Mouse (Mus musculus): Measurements from ENCODE around the gene Mov10l1. TPM values are rescaled to one million over a fixed set of nuclear protein-coding genes. Genes with fewer than 3 reads are reported as not detected.

Mov10l1 gene
- polyA plus RNA-seq, 1 experiment from 2014 or later = not detected

DNA sequence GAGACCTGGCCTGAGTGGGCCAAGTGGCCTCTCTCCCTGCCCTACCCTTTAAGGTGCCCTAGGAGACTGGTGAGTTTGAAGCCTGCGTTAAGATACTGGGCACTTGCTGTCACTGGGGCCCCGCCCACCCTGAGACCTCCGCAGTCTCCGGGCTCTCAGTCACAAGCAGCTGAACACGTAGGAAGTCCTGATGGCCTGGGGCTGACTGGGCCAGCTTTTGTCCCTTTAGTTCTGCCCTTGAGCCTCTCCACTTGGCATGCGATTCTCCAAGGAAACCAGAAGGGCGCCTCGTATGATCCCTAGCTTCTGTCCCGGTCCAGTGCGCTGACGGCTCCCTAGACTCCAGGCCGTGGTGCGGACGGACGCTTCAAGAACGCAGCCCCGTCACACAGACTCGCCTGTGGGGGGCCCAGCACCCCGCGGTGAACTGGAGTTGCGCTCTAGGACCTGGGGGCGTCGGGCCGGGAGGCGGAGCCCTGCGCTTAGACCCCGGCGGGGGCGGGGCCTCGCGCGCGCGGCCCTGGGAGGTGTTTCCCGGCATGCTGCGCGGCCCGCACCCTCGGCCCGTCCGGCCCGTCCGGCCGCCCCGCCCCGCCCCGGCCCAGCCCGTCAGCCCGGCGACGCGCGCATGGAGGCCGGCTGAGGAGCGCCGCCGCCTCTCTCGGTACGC, 92.9 kb downstream of the Mov10l1 start:
- peak; percentile 90 for ATAC-seq

DNA sequence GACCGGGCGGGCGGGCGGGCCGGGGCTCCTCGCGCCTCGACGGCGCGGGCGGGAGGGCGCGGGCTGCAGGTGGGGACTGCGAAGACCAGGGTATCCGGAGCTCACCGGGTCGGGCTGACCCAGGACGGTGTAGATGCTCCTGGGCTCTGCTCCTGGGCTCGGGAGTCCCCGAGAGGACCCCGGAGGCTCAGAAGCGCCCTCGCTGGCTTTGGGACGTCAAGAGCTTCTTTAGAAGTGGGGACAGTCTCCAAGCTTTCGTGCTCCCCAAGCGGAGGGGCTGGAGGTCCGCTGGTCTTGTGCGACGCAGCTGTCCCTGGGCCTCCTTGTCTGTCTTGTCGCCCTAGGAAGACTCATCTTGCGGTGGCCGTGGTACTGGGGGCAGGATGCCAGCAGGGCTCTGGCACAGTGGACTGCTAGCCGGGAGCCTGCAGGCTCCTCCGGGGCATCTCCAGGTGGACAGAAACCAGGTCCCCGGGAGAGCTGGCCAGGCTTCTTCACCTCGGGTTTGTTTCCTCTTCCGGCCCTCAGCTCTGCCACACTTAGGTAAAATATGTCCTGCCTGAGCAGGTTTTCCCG, 93.5 kb downstream of the Mov10l1 start:
- Histone ChIP-seq H3K4me1 (ENCODE audit: control insufficient read depth, insufficient read depth, low read length) (peaks cover 29% of the 10 kb centered on the region), H3K27ac (ENCODE audit: low read length) (peak overlapping the region; percentile 79), H3K9ac (ENCODE audit: low read depth, low read length) (peak overlapping the region; percentile 89), H3K9me3 (replicated peaks; ENCODE audit: control insufficient read depth, low read length, poor library complexity, severe bottlenecking) (no peaks in the 10 kb centered on the region), H3K36me3 (ENCODE audit: control insufficient read depth, insufficient read depth, low read length) (no peaks in the 10 kb centered on the region), H3K27me3 (ENCODE audit: control insufficient read depth, insufficient read depth, low read depth, low read length) (no peaks in the 10 kb centered on the region), H3K4me3 (ENCODE audit: low read depth, low read length) (peak overlapping the region; percentile 77), H3K4me2 (ENCODE audit: low read length) (peak overlapping the region; percentile 85)
- 1% methylated on average over 36 of the region's 39 CpGs for WGBS
- ATAC-seq = peak; percentile 79

More for the DNA sequence above, 92.9 kb downstream of the Mov10l1 start:
- peak overlapping the region; percentile 89 for H3K9ac ChIP-seq (ENCODE audit: low read depth, low read length)
- H3K36me3 ChIP-seq (ENCODE audit: control insufficient read depth, insufficient read depth, low read length) = no peaks in the 10 kb centered on the region
- no peaks in the 10 kb centered on the region for H3K9me3 ChIP-seq (replicated peaks; ENCODE audit: control insufficient read depth, low read length, poor library complexity, severe bottlenecking)
- peak overlapping the region; percentile 85 for H3K4me2 ChIP-seq (ENCODE audit: low read length)
- peak overlapping the region; percentile 77 for H3K4me3 ChIP-seq (ENCODE audit: low read depth, low read length)
- H3K27me3 ChIP-seq (ENCODE audit: control insufficient read depth, insufficient read depth, low read depth, low read length) = no peaks in the 10 kb centered on the region
- peaks cover 29% of the 10 kb centered on the region for H3K4me1 ChIP-seq (ENCODE audit: control insufficient read depth, insufficient read depth, low read length)
- peak overlapping the region; percentile 79 for H3K27ac ChIP-seq (ENCODE audit: low read length)
- 0% methylated on average over 27 of the region's 59 CpGs for WGBS

DNA sequence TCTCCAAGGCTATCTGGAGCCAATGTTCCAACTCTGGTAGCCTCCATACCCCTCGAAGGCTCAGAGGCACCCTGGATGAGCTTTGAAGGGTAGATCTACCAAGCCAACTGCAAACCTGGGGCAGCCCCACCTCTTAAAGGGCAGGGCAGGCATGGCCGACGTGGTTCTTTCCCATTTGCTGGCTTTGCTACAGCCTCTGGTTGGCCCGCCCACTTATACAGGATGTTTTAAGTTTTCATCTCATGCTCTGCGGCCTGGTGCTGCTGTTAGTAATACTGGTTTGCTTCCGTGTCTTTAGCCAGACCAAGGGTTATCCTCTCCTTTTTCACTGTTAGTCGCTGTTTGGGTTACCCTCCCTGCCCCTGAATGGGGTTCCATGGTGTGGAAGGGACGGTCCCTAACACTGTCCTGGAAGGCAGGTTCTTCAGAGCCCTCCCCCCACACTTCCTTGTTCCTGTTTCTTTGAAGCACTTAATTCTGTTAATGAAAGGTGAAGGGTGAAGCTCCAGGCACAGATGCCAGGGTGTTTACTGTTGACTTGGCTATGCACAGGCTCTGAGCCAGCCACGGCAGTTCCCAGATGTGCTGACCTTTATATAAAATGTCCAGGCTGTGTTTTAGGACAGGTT, 95.6 kb downstream of the Mov10l1 start:
- no peak overlapping the region for H3K27ac ChIP-seq (ENCODE audit: low read length)
- H3K4me1 ChIP-seq (ENCODE audit: control insufficient read depth, insufficient read depth, low read length) = peaks cover 29% of the 10 kb centered on the region
- H3K4me3 ChIP-seq (ENCODE audit: low read depth, low read length) = no peak overlapping the region
- H3K27me3 ChIP-seq (ENCODE audit: control insufficient read depth, insufficient read depth, low read depth, low read length) = no peaks in the 10 kb centered on the region
- no peak for ATAC-seq
- peak overlapping the region; percentile 85 for H3K4me2 ChIP-seq (ENCODE audit: low read length)
- 0 out of 2 replicates have a peak overlapping the region, but pooled peaks have one; percentile 35 for H3K9ac ChIP-seq (ENCODE audit: low read depth, low read length)
- 74% methylated on average over 9 of the region's 9 CpGs for WGBS
- peaks cover 9% of the 10 kb centered on the region for H3K36me3 ChIP-seq (ENCODE audit: control insufficient read depth, insufficient read depth, low read length)
- no peaks in the 10 kb centered on the region for H3K9me3 ChIP-seq (replicated peaks; ENCODE audit: control insufficient read depth, low read length, poor library complexity, severe bottlenecking)

DNA sequence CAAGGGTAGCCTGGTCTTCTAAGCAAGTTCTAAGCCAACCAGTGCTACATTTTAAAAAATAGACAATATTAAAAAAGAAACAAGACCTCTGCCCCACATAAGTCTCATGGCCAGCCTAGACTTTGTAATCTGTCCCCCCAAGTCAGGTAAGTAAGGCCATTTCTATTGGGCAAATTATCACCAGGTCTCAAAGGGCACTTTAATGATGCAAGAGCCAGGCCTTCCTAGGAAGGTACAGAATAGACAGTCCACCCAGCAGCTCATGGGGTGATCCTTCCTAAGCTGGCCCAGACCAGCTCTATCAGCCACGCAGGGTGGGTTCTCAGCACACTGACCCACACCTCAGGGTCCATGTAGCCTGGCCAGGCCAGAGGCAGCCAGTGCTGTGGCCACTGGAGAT, 101.2 kb downstream of the Mov10l1 start:
- Histone ChIP-seq H3K36me3 (ENCODE audit: control insufficient read depth, insufficient read depth, low read length) (peaks cover 29% of the 10 kb centered on the region), H3K4me1 (ENCODE audit: control insufficient read depth, insufficient read depth, low read length) (peaks cover 4% of the 10 kb centered on the region; the same call in 1 of the 2 replicates), H3K27ac (ENCODE audit: low read length) (no peak overlapping the region), H3K27me3 (ENCODE audit: control insufficient read depth, insufficient read depth, low read depth, low read length) (no peaks in the 10 kb centered on the region), H3K9ac (ENCODE audit: low read depth, low read length) (no peak overlapping the region), H3K4me3 (ENCODE audit: low read depth, low read length) (no peak overlapping the region), H3K9me3 (replicated peaks; ENCODE audit: control insufficient read depth, low read length, poor library complexity, severe bottlenecking) (no peaks in the 10 kb centered on the region), H3K4me2 (ENCODE audit: low read length) (no peak overlapping the region)
- no peak for ATAC-seq
- 84% methylated on average over 1 of the region's 1 CpGs for WGBS

DNA sequence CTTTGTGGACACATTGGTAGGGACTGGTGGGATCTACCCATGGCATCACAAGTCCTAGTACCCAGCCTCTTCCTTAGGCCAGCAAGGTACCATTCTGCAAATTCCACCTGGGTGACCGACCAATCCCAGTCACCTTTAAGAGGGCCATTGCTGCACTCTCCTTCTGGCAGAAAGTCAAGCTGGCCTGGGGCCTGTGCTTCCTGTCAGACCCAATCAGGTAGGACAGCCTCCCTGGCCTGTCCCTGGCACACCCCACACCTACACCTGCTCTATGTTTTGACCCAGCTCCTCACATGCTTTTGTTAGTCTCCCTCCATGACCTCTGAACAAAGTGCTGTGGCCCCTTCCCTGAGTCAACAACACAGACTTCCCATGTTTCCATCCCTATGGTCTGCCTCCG, 102.1 kb downstream of the Mov10l1 start:
- no peak overlapping the region for H3K4me2 ChIP-seq (ENCODE audit: low read length)
- no peaks in the 10 kb centered on the region for H3K9me3 ChIP-seq (replicated peaks; ENCODE audit: control insufficient read depth, low read length, poor library complexity, severe bottlenecking)
- H3K36me3 ChIP-seq (ENCODE audit: control insufficient read depth, insufficient read depth, low read length) = peaks cover 29% of the 10 kb centered on the region
- no peaks in the 10 kb centered on the region for H3K27me3 ChIP-seq (ENCODE audit: control insufficient read depth, insufficient read depth, low read depth, low read length)
- ATAC-seq = no peak
- H3K9ac ChIP-seq (ENCODE audit: low read depth, low read length) = no peak overlapping the region
- no peak overlapping the region for H3K27ac ChIP-seq (ENCODE audit: low read length)
- 87% methylated on average over 2 of the region's 2 CpGs for WGBS
- H3K4me1 ChIP-seq (ENCODE audit: control insufficient read depth, insufficient read depth, low read length) = peaks cover 6% of the 10 kb centered on the region; the same call in 1 of the 2 replicates
- no peak overlapping the region for H3K4me3 ChIP-seq (ENCODE audit: low read depth, low read length)

DNA sequence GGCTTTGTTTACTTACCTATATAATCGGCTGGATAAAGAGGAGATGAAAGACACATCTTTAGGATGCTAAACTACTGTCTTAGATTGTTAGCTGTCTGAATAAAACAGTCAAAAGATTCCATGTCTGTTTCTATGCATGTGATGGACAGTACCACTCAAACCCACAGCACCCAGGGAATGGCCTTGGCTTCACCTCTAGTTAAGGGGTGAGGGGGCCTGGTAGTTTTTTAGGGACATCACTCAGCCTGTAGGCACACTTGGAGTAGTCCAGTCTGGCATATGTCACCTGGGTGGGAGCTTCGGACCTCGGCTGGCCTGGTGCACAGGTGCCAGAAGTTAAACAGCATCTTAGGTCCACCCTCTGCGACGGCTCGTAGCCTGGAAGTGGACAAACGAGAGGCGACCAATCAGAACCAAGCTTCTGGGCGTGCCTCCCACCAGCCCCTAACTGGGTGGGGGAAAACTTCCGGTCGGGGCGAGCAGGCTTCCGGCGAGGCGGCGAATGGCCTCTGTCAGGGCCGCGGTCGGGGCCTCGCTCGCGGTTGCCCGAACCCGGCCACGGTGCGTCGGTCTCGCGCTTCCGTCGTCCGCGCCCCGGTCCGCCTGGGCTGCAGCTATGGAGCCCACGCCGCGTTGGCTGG, 106.0 kb downstream of the Mov10l1 start, which contains the start of gene Selenoo:
Gene Selenoo, plus strand, starts transcription at position 478 of the 641 bp plus-strand sequence.
- no peaks in the 10 kb centered on the region for H3K27me3 ChIP-seq (ENCODE audit: control insufficient read depth, insufficient read depth, low read depth, low read length)
- H3K9ac ChIP-seq (ENCODE audit: low read depth, low read length) = peak within 1 kb of the TSS; percentile 88
- peak within 1 kb of the TSS; percentile 82 for H3K27ac ChIP-seq (ENCODE audit: low read length)
- no peaks in the 10 kb centered on the region for H3K9me3 ChIP-seq (replicated peaks; ENCODE audit: control insufficient read depth, low read length, poor library complexity, severe bottlenecking)
- peak; percentile 94 for ATAC-seq
- 3% methylated on average over 31 of the region's 38 CpGs for WGBS
- peak within 1 kb of the TSS; percentile 85 for H3K4me2 ChIP-seq (ENCODE audit: low read length)
- peak within 1 kb of the TSS; percentile 80 for H3K4me3 ChIP-seq (ENCODE audit: low read depth, low read length)
- peaks cover 23% of the 10 kb centered on the region for H3K36me3 ChIP-seq (ENCODE audit: control insufficient read depth, insufficient read depth, low read length)
- peaks cover 20% of the 10 kb centered on the region for H3K4me1 ChIP-seq (ENCODE audit: control insufficient read depth, insufficient read depth, low read length)

DNA sequence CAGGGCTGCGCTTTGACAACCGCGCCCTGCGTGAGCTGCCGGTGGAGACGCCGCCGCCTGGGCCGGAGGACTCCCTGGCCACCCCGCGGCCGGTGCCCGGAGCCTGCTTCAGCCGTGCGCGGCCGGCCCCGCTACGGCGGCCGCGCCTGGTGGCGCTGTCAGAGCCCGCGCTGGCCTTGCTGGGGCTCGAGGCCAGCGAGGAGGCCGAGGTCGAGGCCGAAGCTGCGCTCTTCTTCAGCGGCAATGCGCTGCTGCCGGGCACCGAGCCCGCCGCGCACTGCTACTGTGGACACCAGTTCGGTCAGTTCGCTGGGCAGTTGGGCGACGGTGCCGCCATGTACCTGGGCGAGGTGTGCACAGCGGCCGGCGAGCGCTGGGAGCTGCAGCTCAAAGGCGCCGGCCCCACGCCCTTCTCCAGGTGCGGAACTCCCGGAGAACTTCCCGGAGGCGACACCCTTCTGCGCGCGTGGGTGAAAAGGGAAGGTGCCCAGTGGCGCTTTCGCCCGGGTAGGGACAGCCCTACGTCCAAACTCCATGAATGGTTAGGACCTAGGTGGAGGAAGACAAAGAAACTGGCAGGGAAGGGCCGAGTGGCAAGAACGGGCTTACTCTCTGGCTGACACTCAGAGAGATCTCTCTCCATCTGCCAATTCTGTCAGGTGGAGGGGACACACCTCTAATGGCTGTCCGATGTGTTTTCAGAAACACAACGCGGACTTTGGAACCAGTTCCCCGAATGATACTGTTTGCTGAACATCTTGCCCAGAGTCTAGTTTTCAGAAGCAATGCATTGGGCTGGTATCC, 106.7 kb downstream of the Mov10l1 start:
- peak overlapping the region; percentile 82 for H3K27ac ChIP-seq (ENCODE audit: low read length)
- no peaks in the 10 kb centered on the region for H3K27me3 ChIP-seq (ENCODE audit: control insufficient read depth, insufficient read depth, low read depth, low read length)
- no peaks in the 10 kb centered on the region for H3K9me3 ChIP-seq (replicated peaks; ENCODE audit: control insufficient read depth, low read length, poor library complexity, severe bottlenecking)
- peak overlapping the region; percentile 80 for H3K4me3 ChIP-seq (ENCODE audit: low read depth, low read length)
- H3K36me3 ChIP-seq (ENCODE audit: control insufficient read depth, insufficient read depth, low read length) = peaks cover 22% of the 10 kb centered on the region
- peak overlapping the region; percentile 88 for H3K9ac ChIP-seq (ENCODE audit: low read depth, low read length)
- H3K4me1 ChIP-seq (ENCODE audit: control insufficient read depth, insufficient read depth, low read length) = peaks cover 20% of the 10 kb centered on the region
- ATAC-seq = peak; percentile 68
- peak overlapping the region; percentile 85 for H3K4me2 ChIP-seq (ENCODE audit: low read length)
- WGBS = 3% methylated on average over 66 of the region's 68 CpGs

DNA sequence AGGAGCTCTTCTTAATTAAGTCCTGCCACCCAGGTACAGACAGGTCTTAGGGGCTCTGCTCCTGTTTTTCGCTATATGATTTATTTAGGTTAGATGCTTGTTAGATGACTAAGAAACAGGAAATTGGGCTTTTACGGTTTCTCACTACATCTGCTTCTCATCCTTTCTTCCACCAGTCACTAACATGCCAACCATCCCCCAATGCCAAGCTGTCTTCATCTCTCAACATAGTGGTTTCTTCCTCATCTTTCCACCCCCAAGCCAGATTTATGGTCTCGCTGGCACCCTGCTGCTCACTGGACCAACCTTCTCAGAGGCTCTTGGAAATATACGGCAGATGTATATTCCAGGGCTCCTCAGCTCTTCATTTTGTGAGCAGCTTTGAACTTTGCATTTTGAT, 108.0 kb downstream of the Mov10l1 start:
- peak overlapping the region; percentile 85; the same call in 1 of the 2 replicates for H3K4me2 ChIP-seq (ENCODE audit: low read length)
- H3K27ac ChIP-seq (ENCODE audit: low read length) = no peak overlapping the region
- no peak overlapping the region for H3K9ac ChIP-seq (ENCODE audit: low read depth, low read length)
- no peak for ATAC-seq
- peaks cover 27% of the 10 kb centered on the region for H3K36me3 ChIP-seq (ENCODE audit: control insufficient read depth, insufficient read depth, low read length)
- H3K27me3 ChIP-seq (ENCODE audit: control insufficient read depth, insufficient read depth, low read depth, low read length) = no peaks in the 10 kb centered on the region
- no peaks in the 10 kb centered on the region for H3K9me3 ChIP-seq (replicated peaks; ENCODE audit: control insufficient read depth, low read length, poor library complexity, severe bottlenecking)
- WGBS = 92% methylated on average over 4 of the region's 4 CpGs
- peaks cover 20% of the 10 kb centered on the region for H3K4me1 ChIP-seq (ENCODE audit: control insufficient read depth, insufficient read depth, low read length)
- no peak overlapping the region for H3K4me3 ChIP-seq (ENCODE audit: low read depth, low read length)

All from midbrain, embryonic 16.5 days (tissue).